Mouse (Mus musculus): Measurements from ENCODE around the gene Spag8. TPM values are rescaled to one million over a fixed set of nuclear protein-coding genes. Genes with fewer than 3 reads are reported as not detected.

Gene Spag8
- polyA plus RNA-seq (2012; rRNA removed) = 6.9 and 7.0 TPM in 2 replicates

GRCm38 (mm10) chr4:43653161-43654015, at the start of gene Spag8:
Gene Spag8, minus strand, starts transcription at chr4:43653594.

GRCm38 (mm10) chr4:43700707-43701106, 47.3 kb upstream of the Spag8 start, which contains the start of gene Olfr70:
Gene Olfr70, minus strand, starts transcription at chr4:43700807.

GRCm38 (mm10) chr4:43668782-43669427, 15.5 kb upstream of the Spag8 start, which contains the start of the genes Tmem8b and Fam221b:
Gene Tmem8b, plus strand, starts transcription at chr4:43668971.
Gene Fam221b, minus strand, starts transcription at chr4:43669145.

GRCm38 (mm10) chr4:43656339-43657109, 3.1 kb upstream of the Spag8 start, which contains the start of gene Hint2:
Gene Hint2, minus strand, starts transcription at chr4:43656466.

GRCm38 (mm10) chr4:43631046-43631955, 22.1 kb downstream of the Spag8 start, which contains the start of gene Npr2:
Gene Npr2, plus strand, starts transcription at chr4:43631935.

Other genes starting within 250 kb of the Spag8 start
- gene Fam166b, start 224.5 kb downstream of the Spag8 start, polyA plus RNA-seq (2012; rRNA removed) = 2.2 and 2.9 TPM in 2 replicates
- 71.9 and 81.1 TPM in 2 replicates for gene Tesk1, start 211.7 kb downstream of the Spag8 start, polyA plus RNA-seq (2012; rRNA removed)
- gene Cd72, start 199.0 kb downstream of the Spag8 start, polyA plus RNA-seq (2012; rRNA removed) = 0.18 and 0.72 TPM in 2 replicates
- 0.09 and 0.19 TPM in 2 replicates for gene Sit1, start 169.9 kb downstream of the Spag8 start, polyA plus RNA-seq (2012; rRNA removed)
- gene Ccdc107, start 160.7 kb downstream of the Spag8 start, polyA plus RNA-seq (2012; rRNA removed) = 101 and 113 TPM in 2 replicates
- 10.2 and 13.0 TPM in 2 replicates for gene Arhgef39, start 153.9 kb downstream of the Spag8 start, polyA plus RNA-seq (2012; rRNA removed)
- gene Car9, start 146.6 kb downstream of the Spag8 start, polyA plus RNA-seq (2012; rRNA removed) = 0.35 and 0.60 TPM in 2 replicates
- 9.1 and 53.0 TPM in 2 replicates for gene Tpm2, start 129.8 kb downstream of the Spag8 start, polyA plus RNA-seq (2012; rRNA removed)
- 54.1 and 62.0 TPM in 2 replicates for gene Creb3, start 91.3 kb downstream of the Spag8 start, polyA plus RNA-seq (2012; rRNA removed)
- 55.2 and 59.4 TPM in 2 replicates for gene Tln1, start 90.9 kb downstream of the Spag8 start, polyA plus RNA-seq (2012; rRNA removed)
- 34.5 and 36.5 TPM in 2 replicates for gene Rgp1, start 74.9 kb downstream of the Spag8 start, polyA plus RNA-seq (2012; rRNA removed)
- 94.5 and 96.8 TPM in 2 replicates for gene Gba2, start 74.7 kb downstream of the Spag8 start, polyA plus RNA-seq (2012; rRNA removed)
- gene Msmp, start 69.1 kb downstream of the Spag8 start, polyA plus RNA-seq (2012; rRNA removed) = not detected in 2 replicates
- 71.9 and 77.8 TPM in 2 replicates for gene Npr2, start 21.7 kb downstream of the Spag8 start, polyA plus RNA-seq (2012; rRNA removed)
- 45.5 and 47.2 TPM in 2 replicates for gene Hint2, start 2.9 kb upstream of the Spag8 start, polyA plus RNA-seq (2012; rRNA removed)
- gene Tmem8b, start 15.4 kb upstream of the Spag8 start, polyA plus RNA-seq (2012; rRNA removed) = 18.2 and 24.2 TPM in 2 replicates
- gene Fam221b, start 15.6 kb upstream of the Spag8 start, polyA plus RNA-seq (2012; rRNA removed) = 0.30 and 0.33 TPM in 2 replicates
- gene Olfr70, start 47.2 kb upstream of the Spag8 start, polyA plus RNA-seq (2012; rRNA removed) = not detected in 2 replicates
- gene Olfr71, start 56.7 kb upstream of the Spag8 start, polyA plus RNA-seq (2012; rRNA removed) = not detected in 2 replicates
- gene Hrct1, start 73.6 kb upstream of the Spag8 start, polyA plus RNA-seq (2012; rRNA removed) = 0.53 and 0.57 TPM in 2 replicates
- 0.23 and 0.47 TPM in 2 replicates for gene Spaar, start 76.4 kb upstream of the Spag8 start, polyA plus RNA-seq (2012; rRNA removed)
- not detected in 2 replicates for gene Olfr159, start 117.4 kb upstream of the Spag8 start, polyA plus RNA-seq (2012; rRNA removed)
- not detected in 2 replicates for gene Olfr156, start 170.3 kb upstream of the Spag8 start, polyA plus RNA-seq (2012; rRNA removed)
- not detected in 2 replicates for gene Olfr157, start 186.6 kb upstream of the Spag8 start, polyA plus RNA-seq (2012; rRNA removed)
- not detected in 2 replicates for gene Olfr155, start 198.0 kb upstream of the Spag8 start, polyA plus RNA-seq (2012; rRNA removed)
- gene Reck, start 221.9 kb upstream of the Spag8 start, polyA plus RNA-seq (2012; rRNA removed) = 9.9 and 10.3 TPM in 2 replicates

All from central nervous system, embryonic 18 days (tissue).